Mouse (Mus musculus) gastrocnemius, adult 2 months (tissue): ENCODE measurements at regions not wholly inside any gene's neighbourhood (a gene's known extent, or its start where the extent isn't known, plus 50 kb on each side); places are given as distances from the start of the nearest gene placed in this dataset.

Source experiments
- DNase-seq: peaks from one replicate; pipeline ENCODE4 v3.0.0; 2022
- H3K27ac ChIP-seq: fragments of 200-600 bp; 2 replicates; pipeline ENCODE4 v1.8.1; 2022; ENCODE audit warnings: mild to moderate bottlenecking
- H3K4me3 ChIP-seq: fragments of 200-600 bp; 2 replicates; pipeline ENCODE4 v1.8.1; 2022; ENCODE audit warnings: mild to moderate bottlenecking, moderate library complexity
- CTCF ChIP-seq: fragments of 200-600 bp; IDR thresholded peaks from 2 replicates; pipeline ENCODE4 v1.8.1; 2022; ENCODE audit warnings: antibody characterized with exemption, mild to moderate bottlenecking, moderate library complexity
- intact Hi-C: fragments of 180-260 bp; cut with DNase I; formaldehyde crosslinking; loops from one replicate; pipeline ENCODE4 v1.15.1; 2025

- Histone ChIP-seq H3K4me3 (no peak overlapping the region), H3K27ac (no peak overlapping the region)
- intact Hi-C loops = no loop called here
- DNase-seq = no peak
- TF ChIP-seq CTCF = no peak
Observed at GRCm38 (mm10) chr13:93564902-93565301, 65.3 kb upstream of the Jmy start.

- TF ChIP-seq CTCF = no peak
- Histone ChIP-seq H3K4me3 (no peak overlapping the region), H3K27ac (no peak overlapping the region)
- no peak for DNase-seq
- intact Hi-C loops = no loop called here
Observed at GRCm38 (mm10) chr13:93564091-93564490, 64.5 kb upstream of the Jmy start.

DNA sequence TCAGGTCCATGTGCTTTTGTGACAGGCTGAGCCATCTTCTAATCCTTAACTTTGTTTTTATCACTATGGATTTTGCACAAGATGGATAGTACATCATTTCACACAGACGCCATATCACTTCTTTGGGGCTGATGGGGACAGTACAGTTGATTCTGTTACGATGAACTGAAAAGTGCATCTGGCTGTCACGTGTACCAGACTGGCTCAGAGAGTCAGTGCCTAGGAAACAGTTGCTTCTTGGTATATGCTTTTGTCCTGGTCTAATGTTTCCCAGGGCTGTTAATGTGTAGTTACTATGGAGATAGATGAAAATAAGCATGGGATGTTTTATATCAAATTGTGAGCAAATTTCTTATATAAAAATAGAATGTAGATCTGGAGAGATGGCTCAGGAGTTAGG, 60.7 kb upstream of the Jmy start:
- H3K4me3 ChIP-seq = no peak overlapping the region
- intact Hi-C loops = no loop called here
- DNase-seq = no peak
- TF ChIP-seq CTCF = no peak
- H3K27ac ChIP-seq = no peak overlapping the region

GRCm38 (mm10) chr13:93558603-93559002, 59.0 kb upstream of the Jmy start:
- DNase-seq = no peak
- H3K4me3 ChIP-seq = no peak overlapping the region
- intact Hi-C loops = no loop called here
- TF ChIP-seq CTCF = no peak
- no peak overlapping the region for H3K27ac ChIP-seq

- no peak overlapping the region for H3K27ac ChIP-seq
- TF ChIP-seq CTCF = no peak
- DNase-seq = no peak
- intact Hi-C loops = no loop called here
- no peak overlapping the region for H3K4me3 ChIP-seq
Observed at GRCm38 (mm10) chr13:93556119-93556518, 56.5 kb upstream of the Jmy start.

- H3K4me3 ChIP-seq = no peak overlapping the region
- intact Hi-C loops = no loop called here
- no peak overlapping the region for H3K27ac ChIP-seq
- no peak for TF ChIP-seq CTCF
- DNase-seq = no peak
Observed at GRCm38 (mm10) chr13:93554901-93555300, 55.3 kb upstream of the Jmy start.

- no peak for DNase-seq
- Histone ChIP-seq H3K4me3 (no peak overlapping the region), H3K27ac (no peak overlapping the region)
- intact Hi-C loops = no loop called here
- no peak for TF ChIP-seq CTCF
Observed at GRCm38 (mm10) chr13:93553932-93554331, 54.3 kb upstream of the Jmy start.

- no peak for DNase-seq
- intact Hi-C loops = no loop called here
- no peak for TF ChIP-seq CTCF
- Histone ChIP-seq H3K27ac (no peak overlapping the region), H3K4me3 (no peak overlapping the region)
Observed at GRCm38 (mm10) chr13:93553271-93553670, 53.7 kb upstream of the Jmy start.

DNA sequence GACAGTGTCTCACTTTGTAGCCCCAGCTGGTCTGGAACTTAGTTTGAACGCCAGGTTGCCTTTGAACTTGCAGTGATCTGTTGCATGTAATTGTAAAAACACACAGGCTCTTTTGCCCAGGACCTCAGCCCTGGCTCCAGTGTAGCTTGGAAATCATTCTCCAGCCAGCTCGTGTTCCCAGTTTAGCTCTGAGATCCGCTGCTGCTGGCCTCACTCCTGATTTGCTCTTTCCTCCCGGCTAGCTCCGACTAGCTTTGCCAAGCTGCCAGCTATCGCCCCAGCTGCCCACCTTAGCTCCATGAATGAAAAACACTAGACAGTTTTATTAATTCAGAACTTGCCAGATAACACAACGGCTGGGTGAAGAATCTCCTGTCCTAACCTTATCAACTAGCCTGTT, 50.7 kb upstream of the Jmy start:
- intact Hi-C loops = no loop called here
- no peak for TF ChIP-seq CTCF
- DNase-seq = peak; percentile 67
- no peak overlapping the region for H3K27ac ChIP-seq
- 0 out of 2 replicates have a peak overlapping the region, but pooled peaks have one; percentile 19 for H3K4me3 ChIP-seq
